Mouse (Mus musculus) adrenal gland, postnatal 4 days (tissue): Measurements from ENCODE around the gene Chd1l. TPM values are rescaled to one million over a fixed set of nuclear protein-coding genes. Genes with fewer than 3 reads are reported as not detected.

Experiments used
- DNase-seq, 2 experiments: peaks; one replicate each; pipeline ENCODE4 v3.0.0; 2021 to 2022; ENCODE audit warnings: low spot score in 2 of 2, mixed read lengths in 2 of 2
- total RNA-seq, 2 experiments: library from RNA; stranded (reverse); gene quantifications; 2 replicates each; pipeline ENCODE4 v1.2.3; 2021

The Chd1l gene
- total RNA-seq, 2 experiments from 2014 or later: 17.8 to 18.7 TPM

DNA sequence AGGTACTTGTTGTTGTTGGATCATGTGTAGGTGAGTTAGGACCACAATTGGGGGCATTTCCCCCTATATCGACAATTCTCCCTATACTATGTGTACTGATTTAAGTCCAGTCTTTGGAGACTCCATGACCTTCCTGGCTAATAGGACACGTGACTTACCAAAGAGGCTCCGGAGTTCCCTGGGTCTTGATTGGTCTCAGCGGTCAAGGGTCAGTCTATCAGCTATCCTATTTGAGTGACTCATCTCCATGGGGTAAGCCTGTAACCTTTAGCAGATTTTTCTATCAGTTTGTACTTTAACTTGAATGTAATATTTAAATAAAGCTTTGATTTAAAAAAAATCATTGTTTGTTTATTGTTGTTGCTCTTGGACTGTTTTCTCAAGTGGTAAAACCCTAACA is 10.7 kb upstream of the Chd1l start:
- DNase-seq: no peak

GRCm38 (mm10) chr3:97617899-97618298 is 7.9 kb upstream of the Chd1l start:
- no peak for DNase-seq

- no peak for DNase-seq
Observed at GRCm38 (mm10) chr3:97617091-97617825, 7.3 kb upstream of the Chd1l start.

DNA sequence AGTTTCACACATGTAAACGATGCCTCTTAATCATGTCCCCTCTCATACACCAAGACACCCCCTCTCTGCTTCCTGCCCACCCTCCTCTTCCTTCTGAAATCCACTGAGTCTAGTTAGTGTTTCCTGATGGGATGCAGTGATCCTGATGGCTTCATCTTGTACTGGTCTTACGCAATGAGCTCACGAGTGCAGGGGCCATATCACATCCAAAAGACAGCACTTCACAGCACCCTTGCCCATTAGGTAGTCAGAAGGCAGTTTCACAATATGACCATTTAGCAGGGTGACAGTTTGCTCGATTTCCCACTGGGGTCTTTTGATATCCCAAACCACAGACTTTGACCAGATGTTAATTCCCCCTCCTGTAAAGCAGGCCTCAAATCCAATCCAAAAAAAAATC is 5.9 kb upstream of the Chd1l start:
- DNase-seq: no peak

DNA sequence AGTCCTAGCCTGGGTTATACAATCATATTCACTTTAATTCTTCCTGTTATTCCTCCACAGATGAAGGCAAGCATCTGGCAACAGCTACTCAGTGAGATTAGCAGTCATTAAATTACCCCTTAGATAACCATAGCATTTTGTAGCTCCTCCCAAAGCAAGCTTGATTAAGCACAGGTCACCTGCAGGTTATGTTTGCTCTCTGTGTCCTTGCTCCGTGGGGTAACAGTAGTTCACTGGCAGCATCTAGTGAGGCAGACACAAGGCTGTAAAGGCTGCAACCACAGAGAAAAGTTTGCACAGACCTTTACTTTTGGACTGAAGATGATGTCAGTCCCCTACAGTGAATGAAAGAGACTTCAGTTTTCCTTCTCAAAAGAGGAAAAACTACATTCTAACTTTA is 5.2 kb upstream of the Chd1l start:
- DNase-seq: no peak

DNA sequence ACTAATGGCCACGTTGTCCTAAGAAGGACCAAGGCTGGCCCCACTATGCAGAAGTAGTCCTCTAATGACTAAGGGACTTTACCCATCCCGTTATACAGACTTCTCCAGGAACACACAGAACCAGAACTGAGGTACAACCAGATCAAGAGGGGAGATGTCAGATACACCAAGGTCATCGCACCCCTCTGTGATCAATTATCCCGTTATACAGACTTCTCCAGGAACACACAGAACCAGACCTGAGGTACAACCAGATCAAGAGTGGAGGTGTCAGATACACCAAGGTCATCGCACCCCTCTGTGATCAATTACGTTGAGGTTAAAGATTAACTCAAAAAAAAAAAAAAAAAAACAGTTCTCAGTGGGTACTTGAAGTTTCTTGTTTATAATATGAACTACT is 1.0 kb upstream of the Chd1l start:
- DNase-seq: no peak

- no peak for DNase-seq
Observed at GRCm38 (mm10) chr3:97609201-97609844, 680 bp downstream of the Chd1l start.

DNA sequence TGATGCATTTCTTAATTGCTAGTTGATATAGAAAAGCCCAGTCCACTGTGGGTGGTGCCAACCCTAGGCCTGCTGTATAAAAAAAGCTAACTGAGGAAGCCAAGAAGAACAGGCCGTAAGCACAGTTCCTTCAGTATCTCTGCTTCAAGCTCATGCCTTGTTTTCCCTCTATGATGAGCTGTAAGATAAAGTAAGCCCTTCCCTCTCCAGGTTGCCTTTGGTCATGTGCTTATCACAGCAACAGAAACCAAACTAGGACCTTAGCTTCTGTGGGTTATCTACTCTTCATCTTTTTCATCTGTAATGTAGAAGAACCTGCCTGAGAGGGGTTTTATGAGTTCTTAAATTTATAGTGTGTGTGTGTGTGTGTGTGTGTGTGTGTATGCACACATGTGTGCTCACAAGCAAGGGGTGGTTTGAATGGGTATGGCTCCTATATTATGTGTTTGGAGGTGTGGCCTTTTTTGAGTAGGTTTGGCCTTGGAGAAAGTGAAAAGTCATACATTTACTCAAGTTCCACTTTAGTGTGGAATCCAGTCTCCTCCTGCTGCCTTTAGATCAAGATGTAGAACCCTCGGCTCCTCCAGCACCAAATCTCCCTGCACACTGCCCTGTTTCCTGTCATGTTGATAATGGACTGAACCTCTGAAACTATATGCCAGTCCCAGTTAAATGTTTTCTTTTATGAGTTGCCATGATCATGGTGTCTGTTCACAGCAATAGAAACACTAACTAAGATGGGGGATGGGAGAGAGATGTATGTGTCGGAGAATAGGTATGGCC is 9.8 kb downstream of the Chd1l start:
- no peak for DNase-seq

GRCm38 (mm10) chr3:97596796-97597195 is 13.2 kb downstream of the Chd1l start:
- DNase-seq: no peak

DNA sequence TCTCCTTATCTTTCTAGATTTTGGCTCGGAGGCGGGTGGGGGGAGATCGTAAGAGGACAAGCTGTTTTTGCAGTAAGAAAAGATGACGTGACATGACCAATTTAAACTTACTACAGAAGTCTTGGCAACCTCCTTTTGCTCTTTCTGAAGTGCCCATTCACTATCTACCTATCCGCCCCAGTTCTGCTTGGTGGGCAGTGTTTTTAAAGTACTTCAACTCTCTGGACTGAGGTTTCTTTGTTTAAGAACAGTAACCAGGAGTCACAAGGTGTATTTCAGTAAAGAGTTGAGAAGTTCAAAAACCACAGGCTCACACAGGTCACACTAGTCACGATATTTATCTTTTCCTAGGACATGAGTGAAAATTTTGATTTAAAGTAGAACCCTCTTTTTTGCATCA is 14.9 kb downstream of the Chd1l start:
- no peak for DNase-seq

DNA sequence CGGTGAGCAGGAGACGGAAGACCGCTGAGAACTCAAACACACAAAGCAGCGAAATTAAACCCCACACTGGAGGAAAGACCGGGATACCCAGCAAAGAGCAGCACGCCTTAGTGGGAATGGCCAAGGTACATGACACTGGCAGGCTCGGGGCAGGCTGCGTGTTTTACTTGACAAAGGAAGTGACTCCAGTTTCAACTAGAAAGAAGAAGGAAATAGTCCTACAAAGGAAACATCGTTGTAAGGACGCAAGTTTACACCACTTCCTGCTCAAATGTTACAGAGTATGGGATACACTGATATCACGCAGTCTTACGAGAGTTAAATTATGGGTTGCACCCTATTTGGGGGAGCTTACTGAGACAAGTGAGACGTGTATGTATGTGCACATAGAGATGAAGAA is 15.9 kb downstream of the Chd1l start:
- no peak for DNase-seq

- DNase-seq: no peak
Observed at GRCm38 (mm10) chr3:97593089-97593488, 16.9 kb downstream of the Chd1l start.

- no peak for DNase-seq
Observed at GRCm38 (mm10) chr3:97590699-97591098, 19.3 kb downstream of the Chd1l start.

GRCm38 (mm10) chr3:97587656-97588055 is 22.3 kb downstream of the Chd1l start:
- DNase-seq: no peak

GRCm38 (mm10) chr3:97585383-97586160 is 24.4 kb downstream of the Chd1l start:
- peak; percentile 38 to 69 for DNase-seq

- DNase-seq: no peak
Observed at GRCm38 (mm10) chr3:97573807-97574206, 36.2 kb downstream of the Chd1l start.

DNA sequence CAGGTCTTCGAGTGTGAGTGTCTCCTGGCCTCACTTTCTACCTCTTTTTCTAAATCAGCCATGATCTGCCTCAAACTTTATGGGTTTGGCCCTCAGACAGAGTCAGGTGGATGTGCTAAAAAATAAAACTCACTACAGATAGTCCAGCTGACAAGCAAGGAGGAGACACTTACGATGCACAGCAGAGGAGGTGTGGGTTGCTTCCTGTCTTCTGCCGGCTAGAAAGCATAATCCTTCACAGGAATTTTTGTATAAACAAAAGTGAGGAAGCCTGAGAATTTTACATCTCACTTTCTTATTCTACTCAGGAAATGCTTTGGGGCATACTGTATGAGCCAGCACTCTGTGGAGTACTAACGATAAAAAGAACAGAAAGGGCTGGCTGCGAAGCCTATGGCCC is 45.4 kb downstream of the Chd1l start:
- no peak for DNase-seq

- DNase-seq: no peak
Observed at GRCm38 (mm10) chr3:97558554-97558953, 51.4 kb downstream of the Chd1l start.

DNA sequence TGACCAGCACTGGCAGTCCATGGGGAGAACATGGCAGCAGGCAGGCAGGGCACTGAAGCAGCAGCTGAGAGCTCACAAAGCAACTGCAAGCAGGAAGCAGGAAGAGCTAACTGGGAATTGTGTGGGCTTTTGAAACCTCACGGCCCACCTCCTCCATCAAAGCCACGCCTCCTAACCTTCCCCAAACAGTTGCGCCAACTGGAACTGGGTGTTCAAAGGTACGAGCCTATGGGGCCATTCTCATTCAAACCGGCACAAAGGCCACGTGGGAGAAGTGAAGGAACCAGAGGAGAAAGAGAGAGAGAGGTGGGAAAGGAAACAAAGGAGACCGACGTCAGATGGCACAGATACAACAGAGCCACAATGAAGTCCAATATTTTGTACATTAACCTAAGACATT is 63.8 kb downstream of the Chd1l start:
- no peak for DNase-seq

- no peak for DNase-seq
Observed at GRCm38 (mm10) chr3:97540171-97540570, 69.8 kb downstream of the Chd1l start.

DNA sequence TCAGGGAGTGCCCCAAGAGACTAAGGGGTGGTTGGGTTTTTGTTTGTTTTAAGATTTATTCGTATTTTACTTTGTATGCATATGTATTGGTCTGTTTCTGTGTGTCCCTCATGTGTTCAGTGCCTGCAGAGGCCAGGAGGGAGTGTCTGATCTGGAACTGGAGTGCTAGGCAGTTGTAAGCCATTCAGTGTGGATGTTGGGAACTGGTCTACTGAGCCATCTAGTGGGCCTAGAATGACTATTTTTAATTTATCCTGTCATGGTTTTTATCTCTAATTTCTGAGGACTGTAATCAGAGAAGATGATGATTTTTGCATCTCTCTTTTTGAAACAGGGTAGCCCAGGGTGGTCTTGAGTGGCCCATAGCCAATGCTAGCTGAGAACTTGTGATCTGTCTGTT is 71.4 kb downstream of the Chd1l start:
- no peak for DNase-seq
